Mouse (Mus musculus): Measurements from ENCODE around the gene Celsr3. TPM values are rescaled to one million over a fixed set of nuclear protein-coding genes. Genes with fewer than 3 reads are reported as not detected.

Gene Celsr3
- total and polyA plus RNA-seq, 3 experiments = 0.03 to 0.12 TPM; not detected in 1

DNA sequence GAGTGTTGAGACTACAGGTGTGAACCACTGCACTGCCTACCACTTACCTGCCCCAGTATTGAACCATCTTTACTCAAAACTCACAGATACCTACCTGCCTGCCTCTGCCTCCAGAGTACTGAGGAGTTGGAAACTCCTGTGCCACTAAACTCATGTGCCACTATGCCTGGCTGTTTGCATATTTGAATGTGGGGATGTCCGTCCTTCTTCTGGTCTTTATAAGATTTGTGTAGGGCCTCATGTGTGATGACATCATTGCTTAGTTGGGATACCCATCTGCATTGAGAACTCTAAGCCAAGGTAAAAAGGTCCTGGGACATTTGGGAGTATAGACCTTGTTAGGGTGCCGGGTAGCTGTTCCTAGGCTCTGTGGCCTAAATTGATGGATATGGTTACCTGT, 39.0 kb upstream of the Celsr3 start:
- H3K79me2 ChIP-seq (ENCODE audit: control insufficient read depth, insufficient read depth, low read length, poor library complexity) = peaks cover 46% of the 10 kb centered on the region
- no peaks in the 10 kb centered on the region for H3K27me3 ChIP-seq (ENCODE audit: control insufficient read depth in 1 of 2, insufficient read depth in 2 of 2, low read length in 2 of 2)
- no peak overlapping the region for H3K4me3 ChIP-seq (ENCODE audit: control insufficient read depth in 1 of 2, insufficient read depth in 1 of 2, low read depth in 2 of 2, low read length in 2 of 2)
- no peaks in the 10 kb centered on the region for H3K9me3 ChIP-seq (replicated peaks; ENCODE audit: insufficient read depth, low read length)
- DNase-seq (ENCODE audit: low read depth, low spot score) = no peak
- peaks cover 7 to 8% of the 10 kb centered on the region in 2 experiments for H3K4me1 ChIP-seq (ENCODE audit: control insufficient read depth in 1 of 2, insufficient read depth in 2 of 2, low read length in 2 of 2)
- peaks cover 0 to 21% of the 10 kb centered on the region in 2 experiments; a peak in 2 of 4 replicates for H3K36me3 ChIP-seq (ENCODE audit: control insufficient read depth in 1 of 2, insufficient read depth in 2 of 2, low read length in 2 of 2)
- no peak overlapping the region for H3K9ac ChIP-seq (ENCODE audit: control insufficient read depth, low read depth, low read length, poor library complexity, severe bottlenecking)
- no peak for TF ChIP-seq BHLHE40 (IDR thresholded peaks at IDR 0.05; ENCODE audit: borderline replicate concordance, low read depth, low read length)
- TF ChIP-seq POLR2AphosphoS2 (IDR thresholded peaks at IDR 0.05; ENCODE audit: low read length) = no peak
- TF ChIP-seq EP300 (IDR thresholded peaks at IDR 0.05; ENCODE audit: low read depth in 1 of 2, low read length in 2 of 2) = no peak
- TF ChIP-seq ZMIZ1 (IDR thresholded peaks at IDR 0.05; ENCODE audit: low read depth, low read length) = no peak
- no peak for TF ChIP-seq CHD2 (IDR thresholded peaks at IDR 0.05; ENCODE audit: low read length)
- no peak for TF ChIP-seq HCFC1 (IDR thresholded peaks at IDR 0.05; ENCODE audit: low read depth, low read length)
- no peak for TF ChIP-seq TCF12 (IDR thresholded peaks at IDR 0.05; ENCODE audit: low read depth, low read length)
- TF ChIP-seq GABPA (IDR thresholded peaks at IDR 0.05; ENCODE audit: low read depth, low read length) = no peak
- no peak for TF ChIP-seq CTCF (IDR thresholded peaks at IDR 0.05 in 2 of 3, conservative IDR thresholded peaks at IDR 0.05 in 1 of 3; ENCODE audit: control insufficient read depth in 1 of 3, insufficient read depth in 1 of 3, low read depth in 2 of 3, low read length in 3 of 3, poor library complexity in 1 of 3, severe bottlenecking in 1 of 3)
- H3K27ac ChIP-seq (ENCODE audit: control insufficient read depth, low read depth, low read length) = no peak overlapping the region

DNA sequence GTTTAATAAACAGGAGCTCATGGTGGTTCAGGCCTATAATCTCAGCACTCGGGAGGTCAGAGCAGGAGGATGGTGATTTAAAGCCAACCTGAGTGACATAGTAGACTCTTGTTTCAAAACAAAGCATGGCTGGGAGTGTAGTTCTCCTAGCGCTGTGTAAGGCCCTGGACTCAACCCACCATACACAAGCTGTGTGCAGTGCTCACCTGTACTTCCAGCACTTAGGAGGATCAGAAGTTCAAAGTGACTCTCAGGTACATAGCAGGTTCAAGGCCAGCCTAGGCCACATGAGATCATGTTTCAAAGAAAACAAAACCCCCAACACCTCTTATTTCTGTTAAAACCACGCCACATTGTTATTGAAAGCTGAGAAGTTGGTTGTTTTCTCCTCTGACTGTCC, 37.4 kb upstream of the Celsr3 start:
- no peaks in the 10 kb centered on the region for H3K9me3 ChIP-seq (replicated peaks; ENCODE audit: insufficient read depth, low read length)
- H3K27ac ChIP-seq (ENCODE audit: control insufficient read depth, low read depth, low read length) = no peak overlapping the region
- H3K4me3 ChIP-seq (ENCODE audit: control insufficient read depth in 1 of 2, insufficient read depth in 1 of 2, low read depth in 2 of 2, low read length in 2 of 2) = no peak overlapping the region
- peaks cover 0 to 28% of the 10 kb centered on the region in 2 experiments; a peak in 2 of 4 replicates for H3K36me3 ChIP-seq (ENCODE audit: control insufficient read depth in 1 of 2, insufficient read depth in 2 of 2, low read length in 2 of 2)
- peaks cover 12 to 13% of the 10 kb centered on the region in 2 experiments for H3K4me1 ChIP-seq (ENCODE audit: control insufficient read depth in 1 of 2, insufficient read depth in 2 of 2, low read length in 2 of 2)
- H3K79me2 ChIP-seq (ENCODE audit: control insufficient read depth, insufficient read depth, low read length, poor library complexity) = peaks cover 53% of the 10 kb centered on the region
- TF ChIP-seq TCF12 (IDR thresholded peaks at IDR 0.05; ENCODE audit: low read depth, low read length) (no peak), ZNF384 (IDR thresholded peaks at IDR 0.05; ENCODE audit: low read depth, low read length) (no peak), ETS1 (IDR thresholded peaks at IDR 0.05; ENCODE audit: low read depth, low read length) (no peak)
- no peaks in the 10 kb centered on the region for H3K27me3 ChIP-seq (ENCODE audit: control insufficient read depth in 1 of 2, insufficient read depth in 2 of 2, low read length in 2 of 2)
- no peak overlapping the region for H3K9ac ChIP-seq (ENCODE audit: control insufficient read depth, low read depth, low read length, poor library complexity, severe bottlenecking)
- DNase-seq (ENCODE audit: low read depth, low spot score) = no peak

- Histone ChIP-seq H3K4me1 (ENCODE audit: control insufficient read depth in 1 of 2, insufficient read depth in 2 of 2, low read length in 2 of 2) (peaks cover 10 to 12% of the 10 kb centered on the region in 2 experiments), H3K4me3 (ENCODE audit: control insufficient read depth in 1 of 2, insufficient read depth in 1 of 2, low read depth in 2 of 2, low read length in 2 of 2) (no peak overlapping the region)
- DNase-seq (ENCODE audit: low read depth, low spot score) = peak; percentile 60
- TF ChIP-seq KAT2A (conservative IDR thresholded peaks at IDR 0.05; ENCODE audit: low read depth, low read length) (no peak), JUND (IDR thresholded peaks at IDR 0.05; ENCODE audit: low read depth, low read length) (no peak), MYB (IDR thresholded peaks at IDR 0.05; ENCODE audit: low read depth, low read length) (no peak), MEF2A (IDR thresholded peaks at IDR 0.05; ENCODE audit: extremely low read depth, insufficient replicate concordance, low read depth, low read length, poor library complexity, severe bottlenecking) (no peak), ELF1 (IDR thresholded peaks at IDR 0.05; ENCODE audit: low read depth, low read length) (no peak), RAD21 (IDR thresholded peaks at IDR 0.05; ENCODE audit: low read depth, low read length) (no peak), ETS1 (IDR thresholded peaks at IDR 0.05; ENCODE audit: low read depth, low read length) (peak; percentile 54; the same call in 1 of the 2 replicates), TCF12 (IDR thresholded peaks at IDR 0.05; ENCODE audit: low read depth, low read length) (peak; percentile 93), POLR2AphosphoS2 (IDR thresholded peaks at IDR 0.05; ENCODE audit: low read length) (no peak), CHD2 (IDR thresholded peaks at IDR 0.05; ENCODE audit: low read length) (no peak), ZKSCAN1 (IDR thresholded peaks at IDR 0.05; ENCODE audit: low read depth, low read length) (no peak), POLR2A (IDR thresholded peaks at IDR 0.05; ENCODE audit: control insufficient read depth in 1 of 2, insufficient read depth in 1 of 2, low read depth in 1 of 2, low read length in 2 of 2, poor library complexity in 1 of 2) (no peak), MAFK (IDR thresholded peaks at IDR 0.05; ENCODE audit: borderline replicate concordance, low read depth, low read length) (no peak; the same call in 1 of the 2 replicates), NRF1 (IDR thresholded peaks at IDR 0.05; ENCODE audit: insufficient read depth, low read depth, low read length, poor library complexity, severe bottlenecking) (no peak), RCOR1 (IDR thresholded peaks at IDR 0.05; ENCODE audit: low read depth, low read length) (peak; percentile 91), USF2 (IDR thresholded peaks at IDR 0.05; ENCODE audit: borderline replicate concordance in 1 of 2, insufficient read depth in 1 of 2, low read depth in 1 of 2, low read length in 2 of 2) (no peak), MYC (IDR thresholded peaks at IDR 0.05; ENCODE audit: low read depth, low read length) (no peak), ZNF384 (IDR thresholded peaks at IDR 0.05; ENCODE audit: low read depth, low read length) (no peak)
Measured at GRCm38 (mm10) chr9:108792307-108792706, 33.8 kb upstream of the Celsr3 start.

More at GRCm38 (mm10) chr9:108792307-108792706, 33.8 kb upstream of the Celsr3 start:
- no peaks in the 10 kb centered on the region for H3K9me3 ChIP-seq (replicated peaks; ENCODE audit: insufficient read depth, low read length)
- peaks cover 0 to 20% of the 10 kb centered on the region in 2 experiments; a peak in 3 of 4 replicates for H3K36me3 ChIP-seq (ENCODE audit: control insufficient read depth in 1 of 2, insufficient read depth in 2 of 2, low read length in 2 of 2)
- H3K27me3 ChIP-seq (ENCODE audit: control insufficient read depth in 1 of 2, insufficient read depth in 2 of 2, low read length in 2 of 2) = no peaks in the 10 kb centered on the region
- no peak overlapping the region for H3K27ac ChIP-seq (ENCODE audit: control insufficient read depth, low read depth, low read length)
- H3K79me2 ChIP-seq (ENCODE audit: control insufficient read depth, insufficient read depth, low read length, poor library complexity) = peaks cover 45% of the 10 kb centered on the region
- H3K9ac ChIP-seq (ENCODE audit: control insufficient read depth, low read depth, low read length, poor library complexity, severe bottlenecking) = no peak overlapping the region
